Mouse (Mus musculus): ENCODE measurements around the gene Wfdc1. TPM values are rescaled to one million over a fixed set of nuclear protein-coding genes. Genes with fewer than 3 reads are reported as not detected.

Wfdc1 gene
- total RNA-seq, 2 experiments from 2014 or later = 3.6 to 4.9 TPM

GRCm38 (mm10) chr8:119678138-119678843 lies 12.1 kb downstream of the Wfdc1 start:
- intact Hi-C loops (cut with DNase I) = loop anchor here (5.0 kb wide), 1 partner anchor 236 kb away; no protein-coding TSS in a partner anchor
- DNase-seq = peak; percentile 39

- DNase-seq = no peak
- intact Hi-C loops (cut with DNase I) = loop anchor here (5.0 kb wide), 1 partner anchor 237 kb away; no protein-coding TSS in a partner anchor
Observed at GRCm38 (mm10) chr8:119679184-119679583, 13.0 kb downstream of the Wfdc1 start.

GRCm38 (mm10) chr8:119690602-119691001 lies 24.4 kb downstream of the Wfdc1 start:
- intact Hi-C loops (cut with DNase I) = no loop called here
- DNase-seq = no peak

GRCm38 (mm10) chr8:119691989-119692388 lies 25.8 kb downstream of the Wfdc1 start:
- intact Hi-C loops (cut with DNase I) = no loop called here
- no peak for DNase-seq

DNA sequence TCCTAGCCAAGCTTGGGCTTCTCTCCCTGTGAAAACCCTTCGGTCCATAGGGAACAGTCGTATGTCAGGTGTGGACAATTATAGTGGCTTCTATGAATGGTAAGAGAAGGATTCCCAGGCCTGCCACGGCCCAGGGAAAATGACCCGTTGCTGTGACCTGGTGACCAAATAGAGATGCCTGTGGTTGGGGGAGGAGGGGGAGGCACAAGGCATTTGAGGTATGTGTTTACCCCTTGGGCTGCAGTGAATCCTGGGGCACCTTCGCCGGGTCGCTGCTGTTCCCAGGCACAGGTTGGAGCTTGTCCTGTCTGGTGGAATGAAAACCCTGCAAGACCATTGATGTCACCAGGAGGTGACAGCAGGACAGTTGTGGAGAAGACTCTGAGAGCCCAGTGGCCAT lies 28.5 kb downstream of the Wfdc1 start:
- intact Hi-C loops (cut with DNase I) = no loop called here

DNA sequence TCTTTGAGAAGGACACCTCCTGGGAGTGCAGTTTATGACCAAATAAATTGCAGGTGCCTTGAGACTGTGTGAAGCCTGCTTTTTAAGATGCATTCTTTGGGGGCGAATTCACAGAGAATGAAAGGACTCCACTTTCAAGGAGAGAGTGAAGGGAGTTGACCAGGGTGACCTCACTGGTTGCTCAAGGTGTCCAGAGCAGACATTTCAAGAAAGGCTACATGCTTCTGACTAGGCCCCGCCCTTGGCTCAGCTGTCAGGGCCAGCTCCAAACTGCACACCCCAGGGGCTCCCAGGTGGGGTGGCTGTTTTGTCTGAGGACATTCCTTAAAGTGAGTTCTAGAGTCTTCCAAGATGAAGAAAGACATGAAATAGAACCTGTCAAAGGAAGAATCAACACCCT lies 31.0 kb downstream of the Wfdc1 start:
- intact Hi-C loops (cut with DNase I) = no loop called here
- no peak for DNase-seq

More for the DNA sequence above, 28.5 kb downstream of the Wfdc1 start:
- no peak for DNase-seq

DNA sequence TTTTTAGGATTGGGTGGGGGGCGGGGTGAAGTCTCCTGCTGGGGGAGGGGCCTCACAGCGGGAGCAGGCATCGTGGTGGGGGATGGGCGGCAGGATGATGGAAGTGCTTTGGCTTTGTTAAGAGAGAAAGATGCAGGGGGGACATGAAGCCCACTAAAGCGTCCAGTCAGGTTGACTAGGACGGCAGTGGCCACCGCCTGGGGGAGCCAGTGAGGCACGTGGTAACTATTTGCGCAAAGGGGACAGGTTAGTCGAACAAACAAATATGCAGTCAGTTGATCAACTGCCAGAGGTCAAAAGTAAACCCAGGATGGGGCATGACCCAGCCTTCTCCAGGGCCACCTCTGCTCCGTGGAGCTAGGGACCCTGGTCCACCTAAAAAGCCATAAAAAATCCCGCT lies 32.8 kb downstream of the Wfdc1 start:
- DNase-seq = peak; percentile 57
- intact Hi-C loops (cut with DNase I) = no loop called here

DNA sequence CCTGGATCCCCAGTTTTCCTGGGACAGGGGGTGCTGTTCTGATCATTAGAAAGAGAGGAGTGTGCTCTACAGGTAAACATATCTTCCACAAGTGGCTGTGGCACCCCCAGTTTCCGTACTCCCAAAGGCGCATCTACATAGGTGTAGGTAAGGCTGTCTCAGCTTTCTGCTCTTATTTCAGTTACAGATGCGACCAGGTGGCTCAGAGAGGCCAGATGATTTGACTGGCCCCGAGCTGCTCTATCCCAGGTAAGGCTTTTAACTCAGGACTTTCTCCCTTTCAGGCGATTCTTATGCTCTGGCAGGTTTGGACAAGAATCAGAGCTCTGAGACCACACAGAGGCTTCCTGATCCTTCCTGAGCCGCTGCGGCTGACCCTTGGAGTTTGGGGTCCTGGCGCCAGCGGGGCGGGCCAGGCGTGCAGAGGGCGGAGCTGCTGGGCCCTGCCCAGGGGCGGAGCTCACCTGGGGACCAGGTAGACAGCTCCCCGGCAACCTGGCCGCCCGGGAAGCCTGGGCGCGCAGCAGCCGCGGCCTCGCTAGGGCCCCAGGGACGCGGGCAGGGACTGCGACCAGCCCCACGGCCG lies 33.5 kb downstream of the Wfdc1 start, which contains the start of gene Atp2c2:
Gene Atp2c2, plus strand, starts transcription at position 461 of the 586 bp plus-strand sequence.
- DNase-seq = no peak
- intact Hi-C loops (cut with DNase I) = no loop called here

DNA sequence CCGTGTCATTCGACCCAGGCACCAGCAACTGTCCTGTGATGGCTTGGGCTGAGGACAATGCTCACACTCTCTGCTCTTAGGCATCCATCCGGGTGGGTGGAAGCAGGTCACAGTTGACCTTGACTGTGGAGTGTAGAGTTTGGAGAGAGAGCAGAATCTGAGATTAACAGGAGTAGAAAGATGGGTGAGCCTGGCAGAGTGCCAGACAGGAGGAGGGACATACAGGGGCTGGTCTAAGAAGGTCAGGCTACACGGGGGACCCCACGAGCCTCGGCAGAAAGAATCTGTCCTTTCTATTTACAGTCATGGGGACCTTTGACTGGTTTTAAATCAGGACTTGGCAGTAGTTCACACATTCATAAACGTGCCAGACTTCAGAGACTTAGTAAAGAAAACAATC lies 36.8 kb downstream of the Wfdc1 start:
- intact Hi-C loops (cut with DNase I) = no loop called here
- peak; percentile 21 for DNase-seq

GRCm38 (mm10) chr8:119707146-119707545 lies 41.0 kb downstream of the Wfdc1 start:
- no peak for DNase-seq
- intact Hi-C loops (cut with DNase I) = no loop called here

DNA sequence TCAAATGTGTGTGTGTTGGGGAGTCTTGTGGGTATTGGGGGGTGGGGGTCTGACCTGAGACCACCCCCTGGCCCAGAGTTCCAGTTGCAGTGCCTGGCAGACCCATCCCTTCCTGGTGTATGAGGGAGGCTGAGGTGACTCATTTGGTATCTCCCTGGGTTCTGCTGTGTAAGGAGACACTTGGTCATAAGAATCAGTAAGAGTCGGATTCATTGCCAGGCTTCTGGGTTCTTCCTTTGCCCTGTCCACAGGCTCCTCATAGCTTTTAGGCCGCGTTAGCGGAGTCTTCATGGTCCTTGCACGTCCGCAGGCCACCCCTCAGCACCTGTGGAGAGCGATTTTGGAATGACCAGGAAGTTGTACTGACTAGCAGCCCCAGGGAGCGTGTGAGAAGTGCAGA lies 42.3 kb downstream of the Wfdc1 start:
- intact Hi-C loops (cut with DNase I) = no loop called here
- no peak for DNase-seq

- intact Hi-C loops (cut with DNase I) = no loop called here
- peak; percentile 52 for DNase-seq
Observed at GRCm38 (mm10) chr8:119708878-119709702, 42.9 kb downstream of the Wfdc1 start.

DNA sequence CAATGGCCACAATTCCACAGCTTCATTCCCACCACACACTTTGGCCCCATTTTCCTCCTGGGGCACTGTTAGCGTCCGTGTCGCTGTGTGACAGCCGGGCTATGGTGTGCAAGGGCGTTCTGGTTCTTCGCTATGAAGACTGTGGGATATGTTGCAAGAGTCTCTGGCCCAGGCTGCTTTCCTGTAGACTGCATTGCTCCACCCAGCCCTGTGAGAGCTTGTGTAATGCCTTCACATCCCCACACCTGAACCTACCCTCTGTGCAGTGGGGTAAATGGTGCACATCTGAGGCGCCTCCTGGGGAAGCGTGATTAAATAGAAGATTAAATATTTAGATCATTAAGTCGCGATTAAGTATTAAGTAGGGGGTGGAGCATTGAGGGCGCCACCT lies 43.5 kb downstream of the Wfdc1 start:
- intact Hi-C loops (cut with DNase I) = no loop called here
- DNase-seq = no peak

- intact Hi-C loops (cut with DNase I) = no loop called here
Observed at GRCm38 (mm10) chr8:119712226-119712625, 46.1 kb downstream of the Wfdc1 start.

GRCm38 (mm10) chr8:119713421-119713820 lies 47.3 kb downstream of the Wfdc1 start:
- intact Hi-C loops (cut with DNase I) = no loop called here
- DNase-seq = no peak

More at GRCm38 (mm10) chr8:119712226-119712625, 46.1 kb downstream of the Wfdc1 start:
- no peak for DNase-seq

DNA sequence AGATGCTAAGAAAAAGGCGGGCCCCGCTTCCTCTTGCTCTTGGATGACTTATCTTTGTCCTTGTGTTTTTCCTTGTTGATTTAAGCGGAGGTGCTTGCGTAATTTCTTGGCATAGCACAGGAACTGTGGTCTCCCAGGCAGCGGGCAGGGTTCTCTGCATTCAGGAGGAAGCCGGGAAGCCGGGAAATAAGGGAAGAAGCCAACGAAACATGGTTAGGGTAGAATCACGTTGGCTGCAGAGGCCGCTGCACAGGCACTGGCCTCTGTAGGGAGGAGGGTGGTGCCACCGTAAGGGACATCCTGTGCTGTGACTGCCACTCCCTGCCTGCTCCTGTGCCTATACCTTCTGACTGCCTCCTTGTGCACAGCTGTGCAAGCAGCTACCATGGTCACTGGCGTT lies 49.1 kb downstream of the Wfdc1 start:
- intact Hi-C loops (cut with DNase I) = no loop called here
- DNase-seq = no peak

DNA sequence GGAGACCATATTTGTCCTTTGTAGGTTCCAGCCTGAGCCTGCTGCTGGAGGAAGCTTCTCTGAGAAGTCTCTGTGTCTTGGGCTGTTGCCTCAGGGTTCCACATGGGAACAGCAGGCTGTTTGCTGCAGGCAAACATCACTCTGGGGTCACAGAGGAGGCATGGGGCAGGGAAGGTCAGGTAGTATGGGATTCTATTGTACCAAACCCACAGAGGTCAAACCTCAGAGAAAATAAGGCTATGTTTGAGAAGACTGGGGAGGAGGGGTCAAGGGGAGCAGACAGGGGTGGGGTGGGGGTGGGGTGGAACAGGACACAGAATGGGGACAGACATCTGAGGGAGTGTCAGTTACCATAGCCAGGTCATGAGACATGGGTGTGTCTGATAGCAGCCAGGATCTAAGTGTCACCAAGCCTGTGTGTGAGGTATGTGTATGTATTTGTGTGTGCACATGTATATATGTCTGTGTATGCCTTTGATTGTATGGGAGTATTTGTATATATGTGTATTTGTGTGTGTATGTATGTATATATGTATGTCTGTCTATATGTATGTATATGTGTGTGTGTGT lies 50.6 kb downstream of the Wfdc1 start:
- no peak for DNase-seq
- intact Hi-C loops (cut with DNase I) = no loop called here

- DNase-seq = peak; percentile 31
- intact Hi-C loops (cut with DNase I) = no loop called here
Observed at GRCm38 (mm10) chr8:119717765-119718164, 51.6 kb downstream of the Wfdc1 start.

GRCm38 (mm10) chr8:119719011-119719501 lies 52.9 kb downstream of the Wfdc1 start:
- DNase-seq = no peak

DNA sequence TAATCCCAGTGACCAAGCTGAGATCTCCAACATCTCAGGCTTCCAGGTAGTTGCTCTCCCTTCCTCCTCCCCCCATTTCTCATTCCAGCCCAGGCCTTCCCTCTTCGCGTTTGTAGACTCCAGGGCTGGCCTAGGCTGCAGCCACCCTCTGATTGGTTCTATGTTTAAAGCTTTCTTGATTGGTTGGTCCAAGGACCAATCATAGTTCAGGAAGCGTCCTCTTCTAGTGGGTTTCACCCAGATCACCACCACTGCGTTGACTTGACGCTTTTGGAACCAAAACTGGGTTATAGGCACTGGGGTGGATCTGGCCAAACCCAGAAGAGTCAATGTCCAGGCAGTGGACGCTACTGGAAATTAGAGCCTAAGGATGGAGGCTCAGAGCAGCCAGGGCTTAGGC lies 56.2 kb downstream of the Wfdc1 start:
- no peak for DNase-seq
- intact Hi-C loops (cut with DNase I) = no loop called here

More at GRCm38 (mm10) chr8:119719011-119719501, 52.9 kb downstream of the Wfdc1 start:
- intact Hi-C loops (cut with DNase I) = no loop called here

GRCm38 (mm10) chr8:119723676-119724075 lies 57.5 kb downstream of the Wfdc1 start:
- intact Hi-C loops (cut with DNase I) = no loop called here

More at GRCm38 (mm10) chr8:119723676-119724075, 57.5 kb downstream of the Wfdc1 start:
- DNase-seq = no peak

Data from left cerebral cortex, postnatal 4 days (tissue).